Mouse (Mus musculus): Measurements from ENCODE around the gene E130308A19Rik.
A peak's percentile ranks its signal among the peaks of the same experiment; 100 is the strongest.

E130308A19Rik gene

DNA sequence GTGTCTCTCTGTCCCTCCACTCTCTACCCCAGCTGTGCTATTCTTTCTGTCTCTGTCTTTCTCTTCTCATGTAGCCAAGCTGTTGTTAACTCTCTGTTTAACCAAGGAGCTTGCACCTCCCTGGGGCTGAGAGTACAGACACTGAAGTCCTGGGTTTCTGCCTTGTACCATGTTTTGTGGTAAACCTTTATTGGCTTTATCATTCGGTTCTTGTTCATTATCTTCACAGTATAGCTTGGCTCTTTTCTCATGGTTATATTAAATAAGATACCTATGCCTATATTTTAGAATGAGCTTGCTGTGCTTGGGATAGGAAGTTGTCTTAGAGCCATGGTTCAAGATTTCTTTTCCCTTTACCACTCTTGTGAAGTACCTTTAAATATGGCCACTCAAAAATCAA is 8.5 kb downstream of the E130308A19Rik start:
- DNase-seq (ENCODE audit: inconsistent age in 2 of 2, low spot score in 1 of 2), result no peak

DNA sequence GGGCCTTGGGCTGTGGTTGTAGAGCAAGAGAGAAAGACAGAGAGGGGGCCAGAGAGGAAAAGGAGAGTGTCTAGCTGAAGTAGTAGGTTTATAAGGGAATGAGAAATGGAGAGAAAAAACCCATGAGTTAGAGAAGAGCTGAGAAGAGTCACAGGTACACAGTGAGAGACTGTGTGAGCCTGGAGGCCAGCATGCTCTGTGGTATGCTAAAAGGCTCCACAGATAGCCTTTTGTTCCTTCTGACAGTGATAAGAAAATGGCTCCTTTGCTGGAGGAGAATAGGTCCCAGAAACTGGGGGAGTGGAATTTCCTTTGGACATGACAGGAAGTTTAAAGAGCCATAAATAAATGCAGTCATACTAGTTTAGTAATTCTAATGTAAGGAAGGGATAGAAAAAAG is 13.2 kb downstream of the E130308A19Rik start:
- no peak for DNase-seq (ENCODE audit: inconsistent age in 2 of 2, low spot score in 1 of 2)

DNA sequence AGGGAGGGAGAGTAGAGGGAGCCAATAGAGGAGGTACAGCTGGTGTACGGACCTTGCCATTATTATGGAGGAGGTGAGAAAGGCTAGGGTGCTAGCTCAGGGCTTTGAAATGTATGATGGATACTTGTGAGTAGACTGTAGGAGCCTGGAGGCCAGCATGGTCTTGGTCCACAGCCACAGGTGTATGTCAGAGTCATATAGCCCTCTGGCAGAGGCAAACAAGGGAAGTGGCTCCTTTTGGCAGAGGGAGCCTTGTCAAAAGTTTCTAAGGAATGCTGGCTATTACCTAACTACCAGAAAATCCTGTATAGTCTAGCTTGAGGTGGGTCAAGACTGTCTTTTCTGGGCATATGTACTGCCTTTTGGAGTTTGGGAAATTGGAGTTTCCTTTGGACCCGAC is 14.7 kb downstream of the E130308A19Rik start:
- no peak for DNase-seq (ENCODE audit: inconsistent age in 2 of 2, low spot score in 1 of 2)

DNA sequence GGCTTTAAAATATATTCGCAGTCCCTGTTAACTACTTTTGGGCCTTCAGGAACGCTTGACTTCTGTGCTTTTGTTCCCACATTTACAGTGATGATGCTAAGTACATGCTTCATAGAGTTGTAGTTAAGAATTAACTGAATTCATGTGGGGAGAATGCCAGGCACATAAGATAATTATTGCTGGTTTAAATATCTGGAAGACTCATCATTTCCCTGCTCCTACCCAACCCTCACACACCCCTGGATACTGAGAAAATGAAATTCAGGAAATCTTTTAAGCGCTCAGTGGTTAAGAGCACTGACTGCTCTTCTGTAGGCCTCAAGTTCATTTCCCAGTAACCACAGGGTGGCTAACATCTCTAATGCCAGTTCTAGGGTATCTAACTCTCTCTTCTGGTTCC is 16.0 kb downstream of the E130308A19Rik start:
- DNase-seq (ENCODE audit: inconsistent age in 2 of 2, low spot score in 1 of 2), result no peak

DNA sequence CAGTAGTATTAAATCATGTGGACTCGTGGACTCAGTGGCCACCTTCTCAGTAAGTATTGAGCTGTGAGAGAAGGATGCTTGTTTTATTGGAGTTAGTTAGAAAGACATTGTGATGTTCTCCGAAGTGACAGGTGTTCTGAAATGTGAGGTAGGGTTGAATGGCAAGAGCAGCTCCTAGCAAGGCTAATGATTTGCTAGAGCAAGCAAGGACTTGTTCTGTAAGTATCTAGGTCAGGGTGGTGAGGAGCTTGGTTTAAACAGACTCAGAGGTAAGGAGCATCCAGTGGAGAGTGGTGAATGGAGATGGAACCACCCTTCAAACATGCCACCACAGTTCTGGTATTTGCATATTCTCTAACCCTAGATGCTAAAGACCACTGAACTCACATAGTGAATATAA is 16.6 kb downstream of the E130308A19Rik start:
- no peak for DNase-seq (ENCODE audit: inconsistent age in 2 of 2, low spot score in 1 of 2)

DNA sequence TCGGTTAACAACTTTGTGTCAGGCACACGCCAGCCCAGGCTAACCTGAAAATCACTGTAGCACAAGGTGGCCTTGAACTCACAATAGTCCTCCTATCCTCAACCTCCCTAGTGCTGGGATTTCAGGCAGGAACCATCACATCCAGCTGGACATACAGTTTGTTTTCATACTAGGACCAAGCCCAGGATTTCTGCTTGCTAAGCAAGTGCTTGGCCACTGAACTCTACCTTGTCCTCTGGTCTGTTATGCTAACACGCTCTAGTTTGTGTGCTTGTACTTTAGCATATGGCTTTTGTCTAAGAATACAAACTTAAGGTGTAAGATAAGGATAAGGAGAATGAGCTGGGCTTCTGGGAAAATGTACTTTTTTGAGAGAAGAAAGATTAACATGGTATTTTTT is 18.4 kb downstream of the E130308A19Rik start:
- no peak for DNase-seq (ENCODE audit: inconsistent age in 2 of 2, low spot score in 1 of 2)

DNA sequence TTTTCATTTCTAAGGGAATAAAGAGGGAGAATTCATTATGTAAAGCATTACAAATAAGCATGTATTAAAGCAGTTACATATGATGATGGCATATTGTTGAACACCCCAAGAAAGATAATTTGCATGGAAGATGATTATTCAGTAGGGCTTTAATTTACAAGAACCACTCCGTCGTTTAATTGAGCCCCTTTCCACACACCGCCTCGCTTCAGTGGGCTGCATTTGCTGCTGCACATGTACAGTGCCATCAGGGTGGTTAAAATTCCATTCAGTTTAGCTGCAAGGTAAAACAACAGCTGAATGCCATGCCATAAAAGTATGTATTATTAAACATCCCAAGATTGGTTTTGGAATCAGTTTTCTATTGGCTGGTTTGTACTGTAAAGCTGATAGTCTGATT is 19.0 kb downstream of the E130308A19Rik start:
- no peak for DNase-seq (ENCODE audit: inconsistent age in 2 of 2, low spot score in 1 of 2)

DNA sequence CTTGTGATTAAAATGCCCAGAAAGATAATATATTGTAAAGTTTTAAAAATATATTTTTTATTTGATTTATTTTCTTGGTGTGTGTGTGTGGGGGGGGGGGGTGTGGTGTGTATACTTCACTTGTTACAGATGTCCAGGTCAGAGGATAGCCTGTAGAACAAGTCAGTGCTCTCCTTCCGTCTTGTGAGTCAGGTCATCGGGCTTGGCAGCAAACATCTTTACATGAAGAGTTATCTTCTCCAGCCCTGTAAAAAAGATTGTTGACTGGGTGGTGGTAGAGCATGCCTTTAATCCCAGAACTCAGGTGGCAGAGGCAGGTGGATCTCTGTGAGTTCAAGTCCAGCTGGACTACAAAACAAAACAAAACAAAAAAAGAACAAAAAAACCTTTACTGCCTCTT is 19.6 kb downstream of the E130308A19Rik start:
- no peak for DNase-seq (ENCODE audit: inconsistent age in 2 of 2, low spot score in 1 of 2)

DNA sequence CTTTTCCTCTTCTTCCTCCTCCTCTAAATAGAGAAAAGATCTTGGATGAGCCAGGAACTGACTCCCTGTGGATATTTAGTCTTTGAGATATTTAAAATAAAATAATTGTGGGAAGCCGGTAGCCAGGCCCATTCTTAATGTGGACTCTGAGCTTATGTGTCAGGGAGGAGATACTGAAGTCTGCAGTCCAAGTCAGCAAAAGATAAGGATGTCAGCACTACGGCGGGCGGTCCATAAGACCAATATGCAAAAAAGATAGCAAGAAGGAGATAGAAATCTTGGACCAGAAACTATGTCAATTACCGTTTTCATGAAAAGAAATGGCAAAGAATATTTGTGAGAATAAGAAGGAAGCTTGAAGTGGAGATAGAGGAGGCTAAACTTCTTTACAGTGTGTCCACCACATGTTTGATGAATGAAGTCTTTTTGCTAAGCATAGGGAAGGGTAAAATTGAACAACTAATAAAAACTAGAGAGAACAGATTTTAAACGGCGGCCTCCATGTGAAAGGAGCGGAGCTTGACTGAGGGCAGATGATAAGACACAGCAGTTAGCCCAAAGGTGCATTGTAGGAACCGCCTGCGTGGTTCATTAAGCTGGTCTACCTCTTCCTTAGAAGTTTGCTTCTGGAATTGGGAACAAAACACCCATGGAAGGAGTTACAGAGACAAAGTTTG is 20.1 kb downstream of the E130308A19Rik start:
- DNase-seq (ENCODE audit: inconsistent age in 2 of 2, low spot score in 1 of 2), result no peak

DNA sequence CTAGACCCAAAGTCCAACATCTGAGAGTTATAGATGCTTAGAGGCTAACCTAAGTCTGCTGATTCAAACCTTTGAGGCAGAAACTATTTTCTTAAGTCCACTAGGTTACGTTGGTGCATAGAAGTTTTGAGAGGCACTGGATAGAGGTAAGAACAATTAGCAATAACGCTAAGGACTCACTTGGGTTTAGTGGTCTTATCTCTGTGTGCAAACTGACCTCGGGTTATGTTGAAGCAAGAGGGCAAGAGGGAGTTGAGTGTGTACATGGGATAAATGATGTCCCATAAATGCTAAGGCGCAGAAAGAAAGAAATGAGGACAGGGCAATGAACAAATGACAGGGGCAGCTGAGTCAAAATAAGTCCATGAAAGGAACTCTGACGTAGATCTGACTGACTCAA is 23.1 kb downstream of the E130308A19Rik start:
- DNase-seq (ENCODE audit: inconsistent age in 2 of 2, low spot score in 1 of 2), result no peak

DNA sequence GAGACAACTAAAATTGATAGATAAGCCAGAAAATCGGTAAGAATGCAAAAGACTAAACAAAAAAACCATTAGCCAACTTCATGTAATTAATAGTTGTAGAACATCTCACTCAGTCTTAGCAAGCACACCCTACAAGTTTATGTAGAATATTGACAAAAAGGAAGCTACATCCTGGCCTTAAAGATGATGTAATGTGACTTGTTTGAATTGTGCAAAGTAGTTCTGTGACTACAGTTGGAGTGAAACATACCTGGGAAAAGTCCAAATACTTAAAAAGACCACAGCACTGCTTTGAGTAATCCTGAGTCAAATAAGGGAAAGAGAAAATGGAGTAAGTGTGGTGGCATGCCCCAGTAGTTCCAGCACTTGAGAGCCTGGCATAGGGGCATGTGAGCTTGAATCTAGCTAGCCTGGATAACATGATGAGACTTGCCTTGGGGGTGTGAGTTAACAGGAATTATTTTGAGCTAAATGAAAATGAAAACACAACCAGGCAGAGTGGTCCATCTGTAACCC is 26.2 kb downstream of the E130308A19Rik start:
- no peak for DNase-seq (ENCODE audit: inconsistent age in 2 of 2, low spot score in 1 of 2)

DNA sequence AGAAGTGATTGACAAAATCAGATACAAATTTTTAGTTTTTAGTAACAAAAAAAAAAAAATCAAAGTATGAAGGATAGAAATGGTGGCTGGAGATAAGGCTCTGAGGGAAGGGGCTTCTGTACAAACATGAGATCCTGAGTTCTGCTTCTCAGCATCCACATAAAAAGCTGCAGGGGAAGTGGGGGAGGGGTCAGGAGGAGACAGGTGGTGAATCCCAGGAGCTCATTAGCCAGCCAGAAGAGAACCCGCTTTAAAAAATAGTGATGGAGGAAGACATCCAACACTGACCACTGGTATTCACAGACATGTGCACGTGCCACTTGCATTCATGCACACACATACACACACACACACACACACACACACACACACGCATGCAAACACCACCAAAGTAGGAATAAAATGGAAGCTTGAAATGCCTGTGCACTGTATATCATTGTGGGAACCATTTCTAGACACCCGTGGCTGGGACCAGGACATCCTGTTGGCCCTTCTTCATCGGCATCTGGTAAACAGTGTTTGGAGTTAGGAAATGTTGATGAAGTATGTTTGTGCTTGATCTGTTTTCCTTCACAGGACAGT is 30.1 kb downstream of the E130308A19Rik start:
- no peak for DNase-seq (ENCODE audit: inconsistent age in 2 of 2, low spot score in 1 of 2)

DNA sequence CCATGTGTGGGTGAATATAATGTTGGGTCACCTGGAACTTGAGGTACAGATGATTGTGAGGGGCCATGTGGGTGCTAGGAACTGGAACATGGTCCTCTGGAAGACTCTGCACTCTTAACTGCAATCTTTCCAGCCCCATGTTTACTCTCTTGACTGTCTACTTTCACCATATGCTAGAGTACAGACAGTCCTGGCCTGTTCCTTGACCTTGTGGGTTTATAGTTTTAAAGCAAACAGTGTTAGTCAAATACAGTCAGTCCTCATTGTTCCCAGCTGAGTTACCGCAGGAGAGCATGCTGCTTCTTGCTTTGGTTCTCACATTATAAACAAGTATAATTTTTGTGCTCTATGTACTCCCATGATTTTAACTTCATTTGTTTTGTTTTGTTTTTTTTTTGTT is 36.2 kb downstream of the E130308A19Rik start:
- no peak for DNase-seq (ENCODE audit: inconsistent age in 2 of 2, low spot score in 1 of 2)

DNA sequence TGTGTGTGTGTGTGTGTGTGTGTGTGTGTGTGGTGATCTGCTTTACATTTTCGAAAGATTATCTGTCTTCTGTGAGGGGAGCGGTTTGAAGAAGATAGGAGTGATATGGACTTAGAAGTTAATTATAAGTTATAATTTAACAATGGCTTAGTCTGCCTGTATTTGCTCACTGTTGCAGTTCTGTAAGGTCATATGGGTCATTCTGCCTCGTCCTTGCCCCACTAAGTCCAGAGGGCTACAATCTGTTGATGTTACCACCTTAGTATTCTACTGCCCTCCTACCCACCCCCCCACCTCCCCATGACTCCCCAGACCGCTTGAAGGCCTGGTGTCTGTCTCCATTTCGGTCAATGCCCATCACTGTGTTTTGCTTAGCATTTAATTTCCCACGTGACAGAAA is 37.4 kb downstream of the E130308A19Rik start:
- DNase-seq (ENCODE audit: inconsistent age in 2 of 2, low spot score in 1 of 2), result no peak

DNA sequence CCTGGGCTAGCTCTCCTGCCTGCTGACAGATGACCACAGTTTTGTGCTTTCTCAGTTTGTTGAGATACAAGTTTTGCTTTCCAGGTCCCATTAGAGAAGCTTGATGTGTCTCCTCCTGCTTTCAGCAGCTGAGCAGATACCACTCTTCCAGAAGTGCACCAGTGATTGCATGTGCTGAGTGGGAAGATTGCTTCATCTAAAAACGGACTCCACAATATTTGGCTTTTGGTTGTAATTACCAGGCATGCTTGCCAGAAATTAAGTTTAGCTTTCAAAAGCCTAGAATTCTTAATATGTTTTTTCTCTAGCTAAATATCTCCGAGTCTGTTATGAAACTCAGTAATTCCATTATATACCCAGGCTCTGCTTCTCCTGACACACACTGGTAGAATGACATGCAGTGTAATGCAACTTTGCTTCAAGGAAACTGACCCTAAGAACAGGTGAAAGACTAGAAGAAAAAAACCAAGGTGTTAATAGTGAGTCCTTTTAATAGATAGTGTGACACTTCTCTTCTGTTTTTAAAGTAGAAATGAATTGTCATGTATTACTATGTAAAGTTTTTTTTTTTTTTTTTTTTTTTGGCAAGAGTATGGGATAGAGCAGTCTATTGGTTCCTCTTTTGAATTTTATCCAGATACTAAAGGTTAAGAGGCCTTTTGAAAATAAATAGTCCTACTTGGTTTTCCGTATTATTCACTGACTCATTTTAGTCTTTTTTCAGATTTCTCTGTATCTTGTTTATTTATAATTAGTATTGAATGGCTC is 40.7 kb downstream of the E130308A19Rik start:
- DNase-seq (ENCODE audit: inconsistent age in 2 of 2, low spot score in 1 of 2), result no peak

DNA sequence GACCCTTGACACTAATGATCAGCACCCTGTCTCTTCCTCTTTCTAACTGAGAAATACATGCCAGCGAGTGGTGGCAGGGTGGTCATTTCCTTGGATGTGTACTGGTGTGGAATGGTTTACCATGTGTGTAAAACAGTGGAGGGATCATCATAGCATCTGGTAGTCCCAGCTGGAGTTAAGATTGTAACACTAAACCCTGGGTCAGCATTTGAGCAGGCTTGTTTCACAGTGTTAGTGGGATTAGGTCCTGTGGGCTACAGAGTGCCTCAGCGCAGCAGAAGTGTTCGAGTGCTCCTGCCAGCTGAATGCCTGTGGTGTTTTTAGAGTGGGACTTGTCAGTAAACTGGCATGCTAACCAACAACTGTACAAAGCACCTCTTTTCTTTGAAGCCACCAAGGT is 42.0 kb downstream of the E130308A19Rik start:
- DNase-seq (ENCODE audit: inconsistent age in 2 of 2, low spot score in 1 of 2), result no peak

DNA sequence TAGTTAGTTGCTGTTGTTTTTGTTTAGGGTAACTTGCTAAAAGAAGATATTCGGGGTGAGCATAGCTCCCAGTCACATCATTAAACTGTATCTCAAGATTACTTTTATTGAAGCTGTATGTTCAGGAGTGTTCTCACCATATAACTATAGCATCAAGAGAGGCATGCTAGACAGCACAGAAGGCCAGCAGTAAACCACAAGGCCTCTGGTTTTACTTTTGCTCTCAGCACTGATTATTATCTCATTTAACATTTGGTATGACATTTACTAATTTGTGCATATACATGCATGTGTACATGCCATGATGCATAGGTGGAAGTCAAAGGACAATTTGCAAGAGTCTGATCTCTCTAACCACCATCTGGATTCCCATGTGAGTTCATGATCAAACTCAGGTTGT is 43.1 kb downstream of the E130308A19Rik start:
- DNase-seq (ENCODE audit: inconsistent age in 2 of 2, low spot score in 1 of 2), result no peak

DNA sequence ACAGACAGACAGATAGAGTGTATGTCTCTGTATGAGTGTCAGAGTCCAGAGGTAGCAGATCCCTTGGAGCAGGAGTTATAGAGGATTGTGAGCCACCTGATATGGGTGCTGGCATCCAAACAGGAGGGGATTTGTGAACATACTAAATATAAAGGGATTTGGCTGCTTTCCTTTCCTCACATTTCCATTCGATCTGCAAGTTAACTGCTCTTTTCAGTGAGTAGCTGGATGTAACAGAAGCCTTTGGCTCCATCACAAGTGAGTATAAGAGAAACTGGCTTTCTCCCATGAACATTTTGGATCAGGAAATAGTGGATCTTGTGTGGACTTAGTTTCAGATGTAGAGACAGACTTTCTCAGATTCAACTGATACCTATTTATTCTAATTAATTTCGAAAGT is 44.0 kb downstream of the E130308A19Rik start:
- no peak for DNase-seq (ENCODE audit: inconsistent age in 2 of 2, low spot score in 1 of 2)

DNA sequence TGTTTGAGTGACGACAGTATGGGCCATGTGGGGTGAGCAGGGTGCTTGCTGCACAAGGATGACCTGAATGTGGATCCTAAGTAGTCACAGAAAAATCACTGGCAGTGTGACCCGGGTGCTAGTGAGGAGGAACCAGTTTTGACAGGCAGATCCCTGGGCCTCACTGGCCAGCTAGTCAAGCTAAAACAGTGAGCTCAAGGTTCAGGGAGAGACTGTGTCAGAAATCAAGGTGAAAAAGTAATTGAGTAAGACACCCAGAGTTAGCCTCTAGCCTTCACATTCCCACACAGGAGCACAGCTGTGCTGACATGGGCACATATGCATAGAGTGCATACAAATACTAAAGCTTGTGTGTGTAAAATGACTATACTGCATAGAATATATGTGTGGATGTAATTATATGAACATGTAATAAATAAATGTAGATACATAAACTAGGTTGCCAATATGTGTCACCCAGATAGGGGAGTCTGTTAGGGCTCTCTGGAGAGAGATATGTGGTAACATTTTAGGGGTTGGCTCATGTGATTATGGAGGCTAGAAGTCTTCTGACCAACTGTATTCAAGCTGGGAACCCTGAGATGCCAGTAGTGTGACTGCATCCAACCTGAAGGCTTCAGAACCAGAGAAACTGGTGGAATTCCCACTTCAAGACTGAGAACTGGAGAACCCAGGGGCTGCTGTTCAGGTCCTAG is 47.6 kb downstream of the E130308A19Rik start:
- DNase-seq (ENCODE audit: inconsistent age in 2 of 2, low spot score in 1 of 2), result peak in 1 of 2 experiments; percentile 47

DNA sequence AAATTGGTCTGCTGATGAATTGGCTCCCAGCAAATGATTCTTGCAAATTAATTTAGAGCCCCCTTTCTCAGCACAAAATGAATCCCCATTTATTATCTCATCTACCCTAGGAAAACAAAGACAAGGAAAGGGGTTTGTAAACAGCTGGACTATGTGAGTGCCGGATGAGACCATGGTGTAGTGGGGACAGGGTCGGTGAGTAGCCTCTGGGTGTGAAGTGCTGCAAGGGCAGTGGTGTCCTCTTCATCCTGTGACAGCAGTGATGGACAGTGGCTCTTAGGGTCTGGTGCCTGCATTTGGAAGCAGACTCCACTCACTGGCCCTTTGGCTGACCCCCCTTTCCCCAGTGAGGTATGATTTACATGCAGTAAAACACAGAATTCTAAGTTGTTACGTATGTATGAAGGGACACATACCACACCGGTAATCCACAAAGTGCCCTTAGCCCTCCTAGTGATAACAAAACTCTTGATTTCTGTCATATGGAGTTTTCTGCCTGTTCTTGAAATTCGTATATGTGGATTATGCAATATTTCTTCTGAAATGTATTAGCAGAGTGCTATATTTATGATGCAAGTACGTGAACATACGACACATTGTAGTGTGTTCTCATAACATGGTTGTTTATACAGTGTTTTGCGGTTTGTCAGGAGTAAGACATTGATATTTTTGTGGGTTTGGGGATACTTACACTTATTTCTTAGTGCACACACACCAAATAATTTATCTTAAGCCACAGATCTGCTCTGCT is 49.1 kb downstream of the E130308A19Rik start:
- DNase-seq (ENCODE audit: inconsistent age in 2 of 2, low spot score in 1 of 2), result no peak

DNA sequence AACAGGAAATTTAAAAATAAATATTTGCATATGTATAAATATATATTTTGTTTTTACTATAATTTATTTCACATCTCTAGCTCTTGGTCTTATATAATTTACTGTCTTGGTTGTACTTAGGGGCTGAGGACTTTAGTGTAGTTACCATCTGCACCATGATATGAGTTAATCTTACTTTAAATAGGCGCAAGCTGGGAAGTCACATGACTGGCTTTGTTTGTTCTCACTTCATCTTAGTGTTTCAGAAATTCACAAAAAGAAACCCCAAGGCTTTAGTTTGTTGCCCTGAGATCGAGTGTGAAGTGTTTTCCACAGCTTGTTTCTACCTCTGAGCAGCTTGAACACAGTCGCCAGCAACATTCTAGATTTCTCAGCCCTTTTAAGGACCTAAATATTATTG is 49.7 kb downstream of the E130308A19Rik start:
- DNase-seq (ENCODE audit: inconsistent age in 2 of 2, low spot score in 1 of 2), result no peak

All from adrenal gland, adult (tissue).